Mouse (Mus musculus) left cerebral cortex, postnatal 10 days (tissue): Measurements from ENCODE around the gene Tm4sf19. TPM values are rescaled to one million over a fixed set of nuclear protein-coding genes. Genes with fewer than 3 reads are reported as not detected.
A peak's percentile ranks its signal among the peaks of the same experiment; 100 is the strongest.
"Not testable (repeated sequence)": the region's sequence is repeated elsewhere in the genome, so short reads cannot be mapped to it uniquely, and the experiment has no call there.

Experiments used
- DNase-seq, 2 experiments: peaks; one replicate each; pipeline ENCODE4 v3.0.0; 2021 to 2022; ENCODE audit warnings: low spot score in 2 of 2, mixed read lengths in 1 of 2; ENCODE audit errors: extremely low spot score in 1 of 2
- intact Hi-C: fragments of 180-260 bp; cut with DNase I; formaldehyde crosslinking; loops from one replicate; pipeline ENCODE4 v1.15.1; 2025
- total RNA-seq, 2 experiments: library from RNA; stranded (reverse); gene quantifications; 2 replicates each; pipeline ENCODE4 v1.2.3; 2021

The Tm4sf19 gene
- total RNA-seq, 2 experiments from 2014 or later: 0.28 TPM; not detected in 1

GRCm38 (mm10) chr16:32419517-32420483 is 19.5 kb downstream of the Tm4sf19 start, which contains the start of gene Tctex1d2:
Tctex1d2 (plus strand) TSS chr16:32419702.
- DNase-seq: peak; percentile 94 to 98
- intact Hi-C loops: no loop called here

GRCm38 (mm10) chr16:32427506-32427905 is 27.2 kb downstream of the Tm4sf19 start:
- DNase-seq: no peak
- intact Hi-C loops: no loop called here

- DNase-seq: peak; percentile 87 to 95
- intact Hi-C loops: no loop called here
These were observed 30.3 kb downstream of the Tm4sf19 start, which contains the start of gene Pcyt1a for GRCm38 (mm10) chr16:32430474-32431046. Pcyt1a (plus strand) TSS chr16:32430921.

GRCm38 (mm10) chr16:32431047-32431591 is 30.8 kb downstream of the Tm4sf19 start:
- DNase-seq: peak in 1 of 2 experiments; percentile 8
- intact Hi-C loops: no loop called here

GRCm38 (mm10) chr16:32431926-32432325 is 31.6 kb downstream of the Tm4sf19 start:
- DNase-seq: no peak
- intact Hi-C loops: no loop called here

- intact Hi-C loops: no loop called here
- DNase-seq: no peak
These were observed 32.8 kb downstream of the Tm4sf19 start for GRCm38 (mm10) chr16:32433138-32433537.

- DNase-seq: no peak
- intact Hi-C loops: no loop called here
These were observed 33.8 kb downstream of the Tm4sf19 start for GRCm38 (mm10) chr16:32434066-32434465.

- DNase-seq: no peak
- intact Hi-C loops: no loop called here
These were observed 34.4 kb downstream of the Tm4sf19 start for GRCm38 (mm10) chr16:32434691-32435090.

- DNase-seq: no peak
- intact Hi-C loops: no loop called here
These were observed 36.4 kb downstream of the Tm4sf19 start for GRCm38 (mm10) chr16:32436657-32437056.

GRCm38 (mm10) chr16:32437266-32437665 is 37.0 kb downstream of the Tm4sf19 start:
- intact Hi-C loops: no loop called here
- DNase-seq: no peak

GRCm38 (mm10) chr16:32441432-32441831 is 41.1 kb downstream of the Tm4sf19 start:
- no peak for DNase-seq
- intact Hi-C loops: no loop called here

GRCm38 (mm10) chr16:32444615-32445014 is 44.3 kb downstream of the Tm4sf19 start:
- intact Hi-C loops, DNase-seq: not testable (repeated sequence)

GRCm38 (mm10) chr16:32445558-32445957 is 45.3 kb downstream of the Tm4sf19 start:
- intact Hi-C loops: no loop called here

GRCm38 (mm10) chr16:32446563-32447138 is 46.3 kb downstream of the Tm4sf19 start:
- intact Hi-C loops: no loop called here
- no peak for DNase-seq

More at GRCm38 (mm10) chr16:32445558-32445957, 45.3 kb downstream of the Tm4sf19 start:
- no peak for DNase-seq

- intact Hi-C loops: no loop called here
- DNase-seq: no peak
These were observed 49.4 kb downstream of the Tm4sf19 start for GRCm38 (mm10) chr16:32449665-32450064.

- DNase-seq: no peak
- intact Hi-C loops: no loop called here
These were observed 49.8 kb downstream of the Tm4sf19 start for GRCm38 (mm10) chr16:32450133-32450532.

GRCm38 (mm10) chr16:32453102-32453501 is 52.8 kb downstream of the Tm4sf19 start:
- intact Hi-C loops: no loop called here
- DNase-seq: no peak

- intact Hi-C loops: no loop called here
- DNase-seq: no peak
These were observed 54.3 kb downstream of the Tm4sf19 start for GRCm38 (mm10) chr16:32454646-32455045.

GRCm38 (mm10) chr16:32456086-32456485 is 55.8 kb downstream of the Tm4sf19 start:
- intact Hi-C loops: no loop called here
- no peak for DNase-seq
